Mouse (Mus musculus) heart, embryonic 13.5 days (tissue): ENCODE results near the gene Il18r1. TPM values are rescaled to one million over a fixed set of nuclear protein-coding genes. Genes with fewer than 3 reads are reported as not detected.

Experiments used
- ATAC-seq: fragments of 200-750 bp; cut with Nextera tagmentation; 2 replicates; pipeline ENCODE4 v1.8.0; 2017; ENCODE audit warnings: moderate TSS enrichment; ENCODE audit not compliant: insufficient number of reproducible peaks, low FRiP score, low TSS enrichment; ENCODE audit errors: extremely low read depth
- H3K27ac ChIP-seq: fragments of 300-500 bp; sonication (generic); replicated peaks from 2 replicates; pipeline ENCODE4 v1.5.1; 2015; ENCODE audit warnings: moderate library complexity, mild to moderate bottlenecking, inconsistent platforms
- H3K27me3 ChIP-seq: fragments of 300-500 bp; sonication (generic); replicated peaks from 2 replicates; pipeline ENCODE4 v1.6.1; 2015; ENCODE audit warnings: mild to moderate bottlenecking, inconsistent platforms
- H3K36me3 ChIP-seq: fragments of 300-500 bp; sonication (generic); 2 replicates; pipeline ENCODE4 v1.6.1; 2015; ENCODE audit warnings: mild to moderate bottlenecking, inconsistent platforms
- H3K4me1 ChIP-seq: fragments of 300-500 bp; sonication (generic); 2 replicates; pipeline ENCODE4 v1.6.1; 2015; ENCODE audit warnings: inconsistent platforms
- H3K4me2 ChIP-seq: fragments of 300-500 bp; sonication (generic); 2 replicates; pipeline ENCODE4 v1.6.1; 2015; ENCODE audit warnings: inconsistent platforms, mild to moderate bottlenecking, moderate library complexity
- H3K4me3 ChIP-seq: fragments of 300-500 bp; sonication (generic); 2 replicates; pipeline ENCODE4 v1.5.1; 2015; ENCODE audit warnings: moderate library complexity, mild to moderate bottlenecking, inconsistent platforms
- H3K9ac ChIP-seq: fragments of 300-500 bp; sonication (generic); 2 replicates; pipeline ENCODE4 v1.6.1; 2015; ENCODE audit warnings: inconsistent platforms, mild to moderate bottlenecking, moderate library complexity
- H3K9me3 ChIP-seq: fragments of 300-500 bp; sonication (generic); 2 replicates; pipeline ENCODE4 v1.6.1; 2016; ENCODE audit warnings: inconsistent platforms
- WGBS: fragments of 180-500 bp; shearing (Covaris S2); methylation state at CpG from one replicate; pipeline ENCODE4 v1.1.7; 2015; ENCODE audit warnings: mixed read lengths; 5-methylcytosine and 5-hydroxymethylcytosine counted together
- polyA plus RNA-seq: library from polyadenylated mRNA; unstranded; fragments of >200 nt; fragmentation: Nextera tagmentation; extraction: Ambion mirVana; gene quantifications from 2 replicates; pipeline ENCODE4 v1.2.1, GENCODE M21; 2015

Il18r1 gene
- polyA plus RNA-seq, 1 experiment from 2014 or later, result not detected

GRCm38 (mm10) chr1:40546645-40547044 is 81.3 kb downstream of the Il18r1 start:
- no peak overlapping the region for H3K9ac ChIP-seq
- WGBS, result 60% methylated on average over 4 of the region's 4 CpGs
- no peak for ATAC-seq
- no peaks in the 10 kb centered on the region for H3K27me3 ChIP-seq
- H3K4me3 ChIP-seq, result no peak overlapping the region
- no peaks in the 10 kb centered on the region for H3K9me3 ChIP-seq
- H3K4me2 ChIP-seq, result no peak overlapping the region
- H3K4me1 ChIP-seq, result no peaks in the 10 kb centered on the region
- H3K27ac ChIP-seq, result no peak overlapping the region
- no peaks in the 10 kb centered on the region for H3K36me3 ChIP-seq

- Histone ChIP-seq H3K27ac (no peak overlapping the region), H3K4me3 (no peak overlapping the region), H3K4me2 (no peak overlapping the region), H3K36me3 (no peaks in the 10 kb centered on the region), H3K4me1 (no peaks in the 10 kb centered on the region), H3K9me3 (no peaks in the 10 kb centered on the region), H3K9ac (no peak overlapping the region), H3K27me3 (no peaks in the 10 kb centered on the region)
- WGBS, result 73% methylated on average over 11 of the region's 11 CpGs
- no peak for ATAC-seq
Observed at GRCm38 (mm10) chr1:40547064-40547572, 81.8 kb downstream of the Il18r1 start.

GRCm38 (mm10) chr1:40547762-40548161 is 82.4 kb downstream of the Il18r1 start:
- 57% methylated on average over 10 of the region's 10 CpGs for WGBS
- Histone ChIP-seq H3K27ac (no peak overlapping the region), H3K4me2 (no peak overlapping the region), H3K36me3 (no peaks in the 10 kb centered on the region), H3K9ac (no peak overlapping the region), H3K27me3 (no peaks in the 10 kb centered on the region), H3K4me1 (no peaks in the 10 kb centered on the region), H3K4me3 (no peak overlapping the region), H3K9me3 (no peaks in the 10 kb centered on the region)
- no peak for ATAC-seq

Other genes with a start within 250 kb of the Il18r1 start
- 6.2 and 6.3 TPM in 2 replicates for gene Il1r1, start 240.5 kb upstream of the Il18r1 start, polyA plus RNA-seq
- 3.5 and 3.8 TPM in 2 replicates for gene Il1rl2, start 140.9 kb upstream of the Il18r1 start, polyA plus RNA-seq
- 0.19 and 0.51 TPM in 2 replicates for gene Il1rl1, start 36.0 kb upstream of the Il18r1 start, polyA plus RNA-seq
- 0.05 and 0.08 TPM in 2 replicates for gene Il18rap, start 49.8 kb downstream of the Il18r1 start, polyA plus RNA-seq
- gene Slc9a4, start 114.5 kb downstream of the Il18r1 start, polyA plus RNA-seq, result not detected in 2 replicates
- 0.08 and 0.19 TPM in 2 replicates for gene Slc9a2, start 215.0 kb downstream of the Il18r1 start, polyA plus RNA-seq